Mouse (Mus musculus): ENCODE results near the gene Psg19. TPM values are rescaled to one million over a fixed set of nuclear protein-coding genes. Genes with fewer than 3 reads are reported as not detected.
"Not testable (repeated sequence)": the region's sequence is repeated elsewhere in the genome, so short reads cannot be mapped to it uniquely, and the experiment has no call there.

Gene Psg19
- polyA plus RNA-seq, 1 experiment, result not detected

GRCm38 (mm10) chr7:18821507-18821906 is 23.2 kb upstream of the Psg19 start, which contains the start of gene Psg17:
Psg17 (minus strand) TSS chr7:18821607.
- TF ChIP-seq POLR2A (IDR thresholded peaks at IDR 0.05; ENCODE audit: borderline replicate concordance, low read depth, low read length), result no peak
- TF ChIP-seq CTCF (IDR thresholded peaks at IDR 0.05; ENCODE audit: low read depth, low read length), result no peak
- Histone ChIP-seq H3K4me1 (ENCODE audit: control insufficient read depth, insufficient read depth, low read length) (no peaks in the 10 kb centered on the region), H3K4me3 (ENCODE audit: insufficient read depth, low read length) (no peak within 1 kb of the TSS), H3K27ac (ENCODE audit: insufficient read depth, low read depth, low read length) (no peak within 1 kb of the TSS)

GRCm38 (mm10) chr7:18818301-18818700 is 20.0 kb upstream of the Psg19 start:
- no peaks in the 10 kb centered on the region for H3K4me1 ChIP-seq (ENCODE audit: control insufficient read depth, insufficient read depth, low read length)
- H3K4me3 ChIP-seq (ENCODE audit: insufficient read depth, low read length), result no peak overlapping the region
- TF ChIP-seq POLR2A (IDR thresholded peaks at IDR 0.05; ENCODE audit: borderline replicate concordance, low read depth, low read length) (no peak), CTCF (IDR thresholded peaks at IDR 0.05; ENCODE audit: low read depth, low read length) (no peak)
- H3K27ac ChIP-seq (ENCODE audit: insufficient read depth, low read depth, low read length), result no peak overlapping the region

GRCm38 (mm10) chr7:18803526-18803925 is 5.2 kb upstream of the Psg19 start:
- no peak overlapping the region for H3K4me3 ChIP-seq (ENCODE audit: insufficient read depth, low read length)
- TF ChIP-seq CTCF (IDR thresholded peaks at IDR 0.05; ENCODE audit: low read depth, low read length), result no peak
- TF ChIP-seq POLR2A (IDR thresholded peaks at IDR 0.05; ENCODE audit: borderline replicate concordance, low read depth, low read length), result no peak
- H3K4me1 ChIP-seq (ENCODE audit: control insufficient read depth, insufficient read depth, low read length), result no peaks in the 10 kb centered on the region
- no peak overlapping the region for H3K27ac ChIP-seq (ENCODE audit: insufficient read depth, low read depth, low read length)

GRCm38 (mm10) chr7:18799129-18799528 is 809 bp upstream of the Psg19 start:
- Histone ChIP-seq H3K4me3 (ENCODE audit: insufficient read depth, low read length) (no peak overlapping the region), H3K27ac (ENCODE audit: insufficient read depth, low read depth, low read length) (no peak overlapping the region), H3K4me1 (ENCODE audit: control insufficient read depth, insufficient read depth, low read length) (no peaks in the 10 kb centered on the region)
- no peak for TF ChIP-seq CTCF (IDR thresholded peaks at IDR 0.05; ENCODE audit: low read depth, low read length)
- no peak for TF ChIP-seq POLR2A (IDR thresholded peaks at IDR 0.05; ENCODE audit: borderline replicate concordance, low read depth, low read length)

GRCm38 (mm10) chr7:18790671-18791070 is 7.6 kb downstream of the Psg19 start:
- not testable (repeated sequence) for H3K4me1 ChIP-seq (ENCODE audit: control insufficient read depth, insufficient read depth, low read length); H3K4me3 ChIP-seq (ENCODE audit: insufficient read depth, low read length); H3K27ac ChIP-seq (ENCODE audit: insufficient read depth, low read depth, low read length)

GRCm38 (mm10) chr7:18781301-18781700 is 17.0 kb downstream of the Psg19 start:
- H3K27ac ChIP-seq (ENCODE audit: insufficient read depth, low read depth, low read length); H3K4me1 ChIP-seq (ENCODE audit: control insufficient read depth, insufficient read depth, low read length); H3K4me3 ChIP-seq (ENCODE audit: insufficient read depth, low read length): not testable (repeated sequence)

- H3K4me1 ChIP-seq (ENCODE audit: control insufficient read depth, insufficient read depth, low read length), result no peaks in the 10 kb centered on the region
- no peak overlapping the region for H3K27ac ChIP-seq (ENCODE audit: insufficient read depth, low read depth, low read length)
- H3K4me3 ChIP-seq (ENCODE audit: insufficient read depth, low read length), result no peak overlapping the region
- TF ChIP-seq CTCF (IDR thresholded peaks at IDR 0.05; ENCODE audit: low read depth, low read length) (no peak), POLR2A (IDR thresholded peaks at IDR 0.05; ENCODE audit: borderline replicate concordance, low read depth, low read length) (no peak)
These were observed 19.0 kb downstream of the Psg19 start for GRCm38 (mm10) chr7:18779337-18779781.

GRCm38 (mm10) chr7:18762885-18763284 is 35.4 kb downstream of the Psg19 start:
- H3K4me3 ChIP-seq (ENCODE audit: insufficient read depth, low read length); H3K4me1 ChIP-seq (ENCODE audit: control insufficient read depth, insufficient read depth, low read length); H3K27ac ChIP-seq (ENCODE audit: insufficient read depth, low read depth, low read length): not testable (repeated sequence)

- not testable (repeated sequence) for H3K27ac ChIP-seq (ENCODE audit: insufficient read depth, low read depth, low read length); H3K4me1 ChIP-seq (ENCODE audit: control insufficient read depth, insufficient read depth, low read length); H3K4me3 ChIP-seq (ENCODE audit: insufficient read depth, low read length)
These were observed 38.2 kb downstream of the Psg19 start for GRCm38 (mm10) chr7:18760152-18760551.

GRCm38 (mm10) chr7:18749896-18750477 is 48.3 kb downstream of the Psg19 start:
- not testable (repeated sequence) for H3K4me1 ChIP-seq (ENCODE audit: control insufficient read depth, insufficient read depth, low read length); H3K27ac ChIP-seq (ENCODE audit: insufficient read depth, low read depth, low read length); H3K4me3 ChIP-seq (ENCODE audit: insufficient read depth, low read length)

GRCm38 (mm10) chr7:18748994-18749895 is 49.1 kb downstream of the Psg19 start:
- H3K4me1 ChIP-seq (ENCODE audit: control insufficient read depth, insufficient read depth, low read length), result no peaks in the 10 kb centered on the region
- TF ChIP-seq CTCF (IDR thresholded peaks at IDR 0.05; ENCODE audit: low read depth, low read length) (no peak), POLR2A (IDR thresholded peaks at IDR 0.05; ENCODE audit: borderline replicate concordance, low read depth, low read length) (no peak)
- no peak overlapping the region for H3K27ac ChIP-seq (ENCODE audit: insufficient read depth, low read depth, low read length)
- H3K4me3 ChIP-seq (ENCODE audit: insufficient read depth, low read length), result no peak overlapping the region

- not testable (repeated sequence) for H3K4me3 ChIP-seq (ENCODE audit: insufficient read depth, low read length); H3K4me1 ChIP-seq (ENCODE audit: control insufficient read depth, insufficient read depth, low read length); H3K27ac ChIP-seq (ENCODE audit: insufficient read depth, low read depth, low read length)
These were observed 50.9 kb downstream of the Psg19 start for GRCm38 (mm10) chr7:18747420-18747819.

Measured in bone marrow macrophage, adult 2 months (primary cell).